Mouse (Mus musculus) embryonic facial prominence, embryonic 14.5 days (tissue): ENCODE results near the gene Zfp319. TPM values are rescaled to one million over a fixed set of nuclear protein-coding genes. Genes with fewer than 3 reads are reported as not detected.

Experiments used
- ATAC-seq: fragments of 200-750 bp; cut with Nextera tagmentation; 2 replicates; pipeline ENCODE4 v1.8.0; 2017; ENCODE audit warnings: low read depth, moderate number of reproducible peaks, moderate TSS enrichment
- DNase-seq: peaks from one replicate; pipeline ENCODE4 v3.0.0-alpha.2; 2015; ENCODE audit warnings: low spot score
- H3K27ac ChIP-seq: fragments of 300-500 bp; sonication (generic); replicated peaks from 2 replicates; pipeline ENCODE4 v1.5.1; 2014; ENCODE audit warnings: low read depth, mild to moderate bottlenecking, low read length, moderate library complexity
- H3K27me3 ChIP-seq: fragments of 300-500 bp; sonication (generic); replicated peaks from 2 replicates; pipeline ENCODE4 v1.6.1; 2014; ENCODE audit warnings: low read length; ENCODE audit not compliant: control insufficient read depth, insufficient read depth
- H3K36me3 ChIP-seq: fragments of 300-500 bp; sonication (generic); 2 replicates; pipeline ENCODE4 v1.6.1; 2014; ENCODE audit warnings: low read length, mixed read lengths; ENCODE audit not compliant: control insufficient read depth, insufficient read depth
- H3K4me1 ChIP-seq: fragments of 300-500 bp; sonication (generic); 2 replicates; pipeline ENCODE4 v1.6.1; 2014; ENCODE audit warnings: antibody characterized with exemption, low read length; ENCODE audit not compliant: control insufficient read depth, insufficient read depth
- H3K4me2 ChIP-seq: fragments of 300-500 bp; sonication (generic); 2 replicates; pipeline ENCODE4 v1.6.1; 2014; ENCODE audit warnings: low read depth, mild to moderate bottlenecking, low read length, moderate library complexity, mixed read lengths
- H3K4me3 ChIP-seq: fragments of 300-500 bp; sonication (generic); 2 replicates; pipeline ENCODE4 v1.5.1; 2014; ENCODE audit warnings: low read depth, mild to moderate bottlenecking, low read length
- H3K9ac ChIP-seq: fragments of 300-500 bp; sonication (generic); 2 replicates; pipeline ENCODE4 v1.6.1; 2014; ENCODE audit warnings: low read depth, mild to moderate bottlenecking, low read length, moderate library complexity, mixed read lengths
- H3K9me3 ChIP-seq: fragments of 300-500 bp; sonication (generic); 2 replicates; pipeline ENCODE4 v1.6.1; 2016; ENCODE audit warnings: low read length; ENCODE audit not compliant: control insufficient read depth
- WGBS: fragments of 180-500 bp; shearing (Covaris S2); extraction: QIAGEN DNeasy Blood & Tissue Kit; methylation state at CpG from one replicate; pipeline ENCODE4 v1.1.7; 2014; 5-methylcytosine and 5-hydroxymethylcytosine counted together
- polyA plus RNA-seq: library from polyadenylated mRNA; unstranded; fragments of >200 nt; fragmentation: Nextera tagmentation; extraction: Ambion mirVana; gene quantifications from 2 replicates; pipeline ENCODE4 v1.2.1, GENCODE M21; 2014

Zfp319 gene
- polyA plus RNA-seq, 1 experiment from 2014 or later: 8.9 TPM

- peaks cover 19% of the 10 kb centered on the region for H3K4me1 ChIP-seq
- H3K27me3 ChIP-seq: no peaks in the 10 kb centered on the region
- ATAC-seq: no peak
- no peaks in the 10 kb centered on the region for H3K36me3 ChIP-seq
- no peak overlapping the region for H3K9ac ChIP-seq
- no peaks in the 10 kb centered on the region for H3K9me3 ChIP-seq
- no peak overlapping the region for H3K4me2 ChIP-seq
- WGBS: 72% methylated on average over 12 of the region's 12 CpGs
- no peak overlapping the region for H3K4me3 ChIP-seq
- no peak overlapping the region for H3K27ac ChIP-seq
- DNase-seq: no peak
These were observed 41.7 kb upstream of the Zfp319 start for GRCm38 (mm10) chr8:95373389-95374002.

GRCm38 (mm10) chr8:95369581-95370326, 38.0 kb upstream of the Zfp319 start:
- Histone ChIP-seq H3K4me3 (peak overlapping the region; percentile 34), H3K9me3 (no peaks in the 10 kb centered on the region), H3K4me2 (peak overlapping the region; percentile 65), H3K9ac (peak overlapping the region; percentile 62), H3K27ac (no peak overlapping the region), H3K4me1 (peaks cover 14% of the 10 kb centered on the region), H3K36me3 (no peaks in the 10 kb centered on the region), H3K27me3 (no peaks in the 10 kb centered on the region)
- ATAC-seq: peak; percentile 85
- WGBS: 48% methylated on average over 20 of the region's 20 CpGs
- peak; percentile 85 for DNase-seq

GRCm38 (mm10) chr8:95363849-95364248, 32.1 kb upstream of the Zfp319 start:
- Histone ChIP-seq H3K36me3 (no peaks in the 10 kb centered on the region), H3K4me2 (no peak overlapping the region), H3K4me3 (no peak overlapping the region), H3K27ac (no peak overlapping the region), H3K9ac (no peak overlapping the region), H3K27me3 (no peaks in the 10 kb centered on the region), H3K4me1 (no peaks in the 10 kb centered on the region; the same call in 1 of the 2 replicates), H3K9me3 (no peaks in the 10 kb centered on the region)
- DNase-seq: no peak
- WGBS: 97% methylated on average over 2 of the region's 2 CpGs
- ATAC-seq: no peak

- Histone ChIP-seq H3K9ac (no peak overlapping the region), H3K27me3 (no peaks in the 10 kb centered on the region), H3K9me3 (no peaks in the 10 kb centered on the region), H3K27ac (no peak overlapping the region), H3K4me2 (no peak overlapping the region), H3K36me3 (no peaks in the 10 kb centered on the region), H3K4me3 (no peak overlapping the region), H3K4me1 (no peaks in the 10 kb centered on the region; the same call in 1 of the 2 replicates)
- ATAC-seq (no peak), DNase-seq (no peak)
- 57% methylated on average over 6 of the region's 6 CpGs for WGBS
These were observed 30.5 kb upstream of the Zfp319 start for GRCm38 (mm10) chr8:95362272-95362671.

- 75% methylated on average over 3 of the region's 3 CpGs for WGBS
- no peak overlapping the region for H3K9ac ChIP-seq
These were observed 29.2 kb upstream of the Zfp319 start for GRCm38 (mm10) chr8:95361016-95361341.

GRCm38 (mm10) chr8:95360181-95361015, 28.6 kb upstream of the Zfp319 start:
- peak overlapping the region; percentile 13; the same call in 1 of the 2 replicates for H3K27ac ChIP-seq
- 48% methylated on average over 6 of the region's 7 CpGs for WGBS
- H3K9ac ChIP-seq: no peak overlapping the region; the same call in 1 of the 2 replicates

More at GRCm38 (mm10) chr8:95361016-95361341, 29.2 kb upstream of the Zfp319 start:
- H3K36me3 ChIP-seq: no peaks in the 10 kb centered on the region
- H3K27ac ChIP-seq: no peak overlapping the region
- H3K9me3 ChIP-seq: no peaks in the 10 kb centered on the region
- no peak overlapping the region for H3K4me3 ChIP-seq
- H3K4me2 ChIP-seq: no peak overlapping the region
- no peak for DNase-seq
- ATAC-seq: no peak
- H3K4me1 ChIP-seq: no peaks in the 10 kb centered on the region; the same call in 1 of the 2 replicates
- no peaks in the 10 kb centered on the region for H3K27me3 ChIP-seq

GRCm38 (mm10) chr8:95358550-95359411, 27.0 kb upstream of the Zfp319 start:
- Histone ChIP-seq H3K36me3 (no peaks in the 10 kb centered on the region), H3K27me3 (0 out of 2 replicates have a peak, but pooled peaks cover 7% of the 10 kb centered on the region), H3K9ac (no peak overlapping the region), H3K4me2 (no peak overlapping the region), H3K27ac (no peak overlapping the region), H3K4me1 (no peaks in the 10 kb centered on the region; the same call in 1 of the 2 replicates), H3K9me3 (no peaks in the 10 kb centered on the region), H3K4me3 (no peak overlapping the region)
- WGBS: 37% methylated on average over 6 of the region's 8 CpGs
- ATAC-seq (peak; percentile 41), DNase-seq (peak; percentile 32)

More at GRCm38 (mm10) chr8:95360181-95361015, 28.6 kb upstream of the Zfp319 start:
- H3K4me1 ChIP-seq: no peaks in the 10 kb centered on the region; the same call in 1 of the 2 replicates
- no peak overlapping the region for H3K4me3 ChIP-seq
- no peaks in the 10 kb centered on the region for H3K9me3 ChIP-seq
- no peaks in the 10 kb centered on the region for H3K27me3 ChIP-seq
- peak; percentile 31 for DNase-seq
- ATAC-seq: no peak
- no peak overlapping the region for H3K4me2 ChIP-seq
- H3K36me3 ChIP-seq: no peaks in the 10 kb centered on the region

- Histone ChIP-seq H3K4me3 (no peak overlapping the region), H3K9me3 (no peaks in the 10 kb centered on the region), H3K4me2 (no peak overlapping the region), H3K9ac (no peak overlapping the region), H3K4me1 (no peaks in the 10 kb centered on the region; the same call in 1 of the 2 replicates), H3K27ac (no peak overlapping the region), H3K36me3 (no peaks in the 10 kb centered on the region), H3K27me3 (peaks cover 14% of the 10 kb centered on the region)
- 88% methylated on average over 2 of the region's 2 CpGs for WGBS
- no peak for DNase-seq
- no peak for ATAC-seq
These were observed 22.9 kb upstream of the Zfp319 start for GRCm38 (mm10) chr8:95354606-95355005.
